Mouse (Mus musculus) heart, postnatal 0 days (tissue): Measurements from ENCODE around the gene Tmem79. TPM values are rescaled to one million over a fixed set of nuclear protein-coding genes. Genes with fewer than 3 reads are reported as not detected.
A peak's percentile ranks its signal among the peaks of the same experiment; 100 is the strongest.

Experiments
- ATAC-seq: fragments of 200-750 bp; cut with Nextera tagmentation; 2 replicates; pipeline ENCODE4 v1.8.0; 2017; ENCODE audit warnings: low read depth, moderate number of reproducible peaks, moderate library complexity; ENCODE audit not compliant: insufficient read depth
- DNase-seq: peaks from one replicate; pipeline ENCODE4 v3.0.0-alpha.2; 2016; ENCODE audit warnings: low spot score
- H3K27ac ChIP-seq: fragments of 300-500 bp; sonication (generic); 2 replicates; pipeline ENCODE4 v1.5.1; 2014; ENCODE audit warnings: low read depth, mild to moderate bottlenecking
- H3K27me3 ChIP-seq: fragments of 300-500 bp; sonication (generic); 2 replicates; pipeline ENCODE4 v1.6.1; 2014; ENCODE audit warnings: low read length, mixed read lengths; ENCODE audit not compliant: control insufficient read depth, insufficient read depth
- H3K36me3 ChIP-seq: fragments of 300-500 bp; sonication (generic); replicated peaks from 2 replicates; pipeline ENCODE4 v1.6.1; 2014; ENCODE audit warnings: low read length, mixed read lengths; ENCODE audit not compliant: control insufficient read depth, insufficient read depth
- H3K4me1 ChIP-seq: fragments of 300-500 bp; sonication (generic); 2 replicates; pipeline ENCODE4 v1.6.1; 2014; ENCODE audit warnings: antibody characterized with exemption; ENCODE audit not compliant: control insufficient read depth, insufficient read depth
- H3K4me2 ChIP-seq: fragments of 300-500 bp; sonication (generic); 2 replicates; pipeline ENCODE4 v1.6.1; 2014; ENCODE audit warnings: low read depth, mild to moderate bottlenecking, low read length, moderate library complexity
- H3K4me3 ChIP-seq: fragments of 300-500 bp; sonication (generic); 2 replicates; pipeline ENCODE4 v1.5.1; 2014; ENCODE audit warnings: low read depth, low read length
- H3K9ac ChIP-seq: fragments of 300-500 bp; sonication (generic); replicated peaks from 2 replicates; pipeline ENCODE4 v1.6.1; 2014; ENCODE audit warnings: low read depth, low read length, mixed read lengths
- H3K9me3 ChIP-seq: fragments of 300-500 bp; sonication (generic); replicated peaks from 2 replicates; pipeline ENCODE4 v1.6.1; 2016; ENCODE audit warnings: low read length; ENCODE audit not compliant: control insufficient read depth
- CTCF ChIP-seq: IDR thresholded peaks from 2 replicates; pipeline ENCODE4 v1.5.1; 2016; ENCODE audit warnings: antibody characterized with exemption, control low read depth, low read depth
- EP300 ChIP-seq: IDR thresholded peaks from 2 replicates; pipeline ENCODE4 v1.6.1; 2016; ENCODE audit warnings: antibody characterized with exemption, low read depth
- WGBS: fragments of 180-500 bp; shearing (Covaris S2); extraction: QIAGEN DNeasy Blood & Tissue Kit; methylation state at CpG from one replicate; pipeline ENCODE4 v1.1.7; 2014; 5-methylcytosine and 5-hydroxymethylcytosine counted together
- polyA plus RNA-seq: library from polyadenylated mRNA; unstranded; fragments of >200 nt; fragmentation: Nextera tagmentation; extraction: Ambion mirVana; gene quantifications from 2 replicates; pipeline ENCODE4 v1.2.1, GENCODE M21; 2015
- total RNA-seq: library from RNA; depleted of rRNA; stranded (reverse); fragments of >200 nt; gene quantifications from 2 replicates; pipeline ENCODE4 v1.2.3, GENCODE M21; 2014; ENCODE audit warnings: low replicate concordance

Tmem79 gene
- total and polyA plus RNA-seq, 2 experiments from 2014 or later = 1.6 to 3.7 TPM

DNA sequence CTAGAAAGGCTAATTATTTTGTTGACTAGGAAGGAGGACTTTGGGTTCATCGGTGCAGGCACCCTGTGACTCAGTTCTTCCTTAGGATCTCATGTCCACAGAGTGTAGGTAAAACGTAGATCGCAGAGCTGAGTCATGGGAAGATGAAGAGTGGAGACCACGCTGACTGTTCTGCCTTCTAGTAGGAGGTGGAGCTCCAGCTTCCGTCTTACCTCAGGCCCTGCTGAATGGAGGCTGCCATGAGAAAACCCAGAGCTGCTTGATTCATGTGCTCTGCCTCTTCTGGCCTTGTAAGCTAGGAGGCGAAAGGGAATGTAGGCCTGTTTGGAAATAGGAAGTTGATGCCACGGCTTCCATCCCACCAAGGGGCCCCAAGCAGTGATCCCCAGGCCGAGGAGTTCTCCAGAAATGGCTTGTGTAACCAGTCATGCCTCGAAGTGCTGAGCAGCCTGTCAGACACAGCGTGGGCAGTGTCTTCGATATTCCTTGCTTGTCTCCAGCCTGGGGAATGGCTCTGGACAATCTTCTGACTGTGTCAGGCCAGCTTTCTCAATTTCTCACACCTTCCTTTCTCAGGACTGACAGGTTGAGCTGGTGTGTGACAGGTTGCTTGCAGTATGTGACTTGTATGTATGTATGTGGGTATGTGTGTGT is 1.5 kb upstream of the Tmem79 start:
- Histone ChIP-seq H3K4me3 (peak overlapping the region; percentile 96), H3K27me3 (no peaks in the 10 kb centered on the region), H3K9me3 (no peaks in the 10 kb centered on the region), H3K27ac (peak overlapping the region; percentile 98), H3K4me2 (peak overlapping the region; percentile 86), H3K36me3 (peaks cover 14% of the 10 kb centered on the region), H3K4me1 (peaks cover 17% of the 10 kb centered on the region), H3K9ac (peak overlapping the region; percentile 44)
- ATAC-seq (no peak), DNase-seq (peak; percentile 8)
- WGBS = 40% methylated on average over 11 of the region's 11 CpGs
- TF ChIP-seq EP300 (no peak), CTCF (no peak)

DNA sequence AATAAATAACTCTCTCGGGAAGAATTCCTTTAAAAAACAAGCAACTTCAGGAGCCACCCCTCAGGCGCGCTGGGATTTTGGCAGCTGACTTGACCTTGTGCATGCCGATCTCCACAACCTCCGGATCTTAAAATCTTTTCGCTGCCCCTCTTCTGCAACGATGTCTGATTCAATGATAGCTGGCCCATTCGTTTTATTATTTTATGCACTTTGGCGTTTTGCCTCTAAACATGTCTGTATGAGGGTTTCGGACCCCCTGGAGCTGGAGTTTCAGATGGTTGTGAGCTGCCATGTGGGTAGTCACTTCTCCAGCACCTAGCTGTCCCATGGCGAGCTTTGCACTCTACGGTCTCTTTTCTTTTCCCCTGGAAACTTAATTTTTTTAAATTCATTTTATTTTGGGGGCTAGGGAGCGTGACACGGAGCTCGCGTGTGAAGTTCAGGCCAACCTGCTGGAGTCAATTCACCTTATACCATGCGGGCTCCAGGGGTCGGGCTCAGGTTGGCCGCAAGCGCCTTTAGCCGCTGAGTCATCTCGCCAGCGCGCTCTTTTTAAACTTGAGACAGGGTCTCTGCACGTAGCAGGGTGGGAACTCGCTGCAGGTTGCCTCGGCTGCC is 403 bp downstream of the Tmem79 start:
- Histone ChIP-seq H3K27ac (peak overlapping the region; percentile 98), H3K4me3 (peak overlapping the region; percentile 96), H3K4me1 (peaks cover 17% of the 10 kb centered on the region), H3K9ac (peak overlapping the region; percentile 95), H3K4me2 (peak overlapping the region; percentile 86), H3K9me3 (no peaks in the 10 kb centered on the region), H3K27me3 (no peaks in the 10 kb centered on the region), H3K36me3 (peaks cover 1% of the 10 kb centered on the region; the same call in 1 of the 2 replicates)
- no peak for TF ChIP-seq EP300
- TF ChIP-seq CTCF = no peak
- WGBS = under 1% methylated on average over 27 of the region's 27 CpGs
- DNase-seq (peak; percentile 25), ATAC-seq (peak; percentile 36)

GRCm38 (mm10) chr3:88334902-88335435 is 979 bp downstream of the Tmem79 start:
- peak overlapping the region; percentile 95 for H3K9ac ChIP-seq
- no peaks in the 10 kb centered on the region for H3K36me3 ChIP-seq
- H3K27me3 ChIP-seq = no peaks in the 10 kb centered on the region
- DNase-seq (no peak), ATAC-seq (no peak)
- H3K4me2 ChIP-seq = peak overlapping the region; percentile 86
- peak overlapping the region; percentile 98 for H3K27ac ChIP-seq
- H3K9me3 ChIP-seq = no peaks in the 10 kb centered on the region
- TF ChIP-seq EP300 = no peak
- TF ChIP-seq CTCF = no peak
- peaks cover 17% of the 10 kb centered on the region for H3K4me1 ChIP-seq
- peak overlapping the region; percentile 96 for H3K4me3 ChIP-seq
- 39% methylated on average over 3 of the region's 3 CpGs for WGBS

DNA sequence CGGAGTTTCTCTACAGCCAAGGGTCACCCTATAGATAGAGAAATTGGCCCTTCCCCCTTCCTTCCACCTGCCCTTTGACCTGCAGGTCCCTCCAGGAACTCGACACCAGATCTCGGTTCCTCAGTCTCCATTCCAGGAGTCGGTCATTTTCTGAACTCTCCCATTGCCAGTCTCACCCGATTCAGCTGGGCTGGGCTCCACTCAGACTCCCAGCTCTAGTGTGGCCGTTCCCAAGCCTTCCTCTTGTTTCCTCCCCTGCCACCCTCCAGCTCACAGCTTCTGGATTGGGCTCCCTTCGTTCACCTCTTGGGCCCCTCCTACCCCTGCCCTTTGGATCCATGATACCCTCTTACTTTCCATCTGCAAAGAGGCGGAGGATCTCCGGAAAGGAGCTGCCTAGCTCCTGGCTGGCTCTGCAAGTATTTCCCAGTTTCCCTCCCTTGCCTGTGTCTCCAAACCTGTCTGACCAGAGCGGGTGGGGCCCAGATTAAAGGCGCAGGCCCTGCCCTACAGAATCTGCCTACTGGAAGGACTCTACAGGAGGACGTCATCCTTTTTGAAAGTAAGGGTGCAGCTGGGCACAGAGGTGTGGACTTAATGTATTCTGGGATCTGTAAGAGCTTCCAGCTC is 1.8 kb downstream of the Tmem79 start:
- Histone ChIP-seq H3K4me3 (no peak overlapping the region), H3K27ac (no peak overlapping the region), H3K4me2 (no peak overlapping the region), H3K9me3 (no peaks in the 10 kb centered on the region), H3K9ac (no peak overlapping the region), H3K4me1 (peaks cover 17% of the 10 kb centered on the region), H3K27me3 (no peaks in the 10 kb centered on the region), H3K36me3 (peaks cover 5% of the 10 kb centered on the region)
- no peak for TF ChIP-seq EP300
- TF ChIP-seq CTCF = no peak
- DNase-seq (no peak), ATAC-seq (no peak)
- WGBS = 56% methylated on average over 12 of the region's 12 CpGs

GRCm38 (mm10) chr3:88331282-88331681 is 4.7 kb downstream of the Tmem79 start:
- peaks cover 9% of the 10 kb centered on the region for H3K4me1 ChIP-seq
- TF ChIP-seq CTCF (peak; percentile 46), EP300 (no peak)
- H3K36me3 ChIP-seq = peaks cover 18% of the 10 kb centered on the region
- WGBS = 36% methylated on average over 2 of the region's 2 CpGs
- no peak overlapping the region for H3K4me3 ChIP-seq
- ATAC-seq = no peak
- no peak overlapping the region for H3K27ac ChIP-seq
- H3K9ac ChIP-seq = no peak overlapping the region
- no peak overlapping the region for H3K4me2 ChIP-seq
- H3K9me3 ChIP-seq = no peaks in the 10 kb centered on the region
- no peak for DNase-seq
- H3K27me3 ChIP-seq = no peaks in the 10 kb centered on the region
